Mouse (Mus musculus): ENCODE measurements around the gene Slc6a17. TPM values are rescaled to one million over a fixed set of nuclear protein-coding genes. Genes with fewer than 3 reads are reported as not detected.

Slc6a17 gene
- polyA plus RNA-seq, 1 experiment, result 0.42 TPM

DNA sequence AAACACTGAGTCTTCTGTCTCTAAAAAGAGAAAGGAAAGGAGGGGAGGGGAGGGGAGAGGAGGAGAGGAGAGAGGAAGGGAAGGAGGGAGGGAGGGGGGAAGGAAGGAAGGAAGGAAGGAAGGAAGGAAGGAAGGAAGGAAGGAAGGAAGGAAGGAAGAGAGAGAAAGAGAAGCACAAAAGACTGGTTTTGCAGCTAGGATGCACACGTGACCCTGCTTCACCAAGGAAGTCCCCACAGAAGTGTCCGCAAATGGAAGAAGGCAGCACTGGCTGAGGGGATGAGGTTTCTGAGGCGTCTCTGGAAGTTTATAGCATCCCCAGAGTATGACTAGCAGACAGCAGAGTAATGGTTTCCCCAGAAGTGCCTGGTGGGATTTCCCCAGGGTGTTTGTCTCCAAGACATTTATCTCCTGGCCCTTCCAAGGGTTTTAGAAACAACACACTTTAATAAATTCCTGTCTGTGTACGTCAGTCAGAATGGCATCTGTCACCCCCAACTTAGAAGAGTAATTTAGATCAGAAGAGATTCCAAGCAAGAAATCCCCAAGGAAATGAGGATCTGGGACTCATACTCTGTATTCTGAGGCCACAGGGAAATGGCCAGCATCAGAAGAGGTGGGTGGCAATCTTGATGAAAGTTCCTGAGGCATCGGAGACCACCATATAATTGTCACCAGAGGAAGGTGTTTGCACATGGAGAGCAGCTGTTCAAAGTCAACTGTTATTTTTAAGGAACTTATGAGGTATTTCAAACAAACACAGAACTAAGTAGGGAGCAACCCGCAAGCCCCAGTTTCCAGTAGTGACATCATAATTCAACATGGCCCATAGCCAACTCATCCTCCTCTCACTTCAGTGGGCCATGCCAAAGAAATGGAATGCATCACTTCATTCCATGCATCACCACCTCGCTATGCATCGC, 25.6 kb upstream of the Slc6a17 start:
- H3K27me3 ChIP-seq (ENCODE audit: control insufficient read depth, insufficient read depth, low read length, poor library complexity, severe bottlenecking), result no peaks in the 10 kb centered on the region
- no peak overlapping the region for H3K27ac ChIP-seq (ENCODE audit: insufficient read depth, low read length)
- H3K4me1 ChIP-seq (ENCODE audit: control insufficient read depth, insufficient read depth, low read length), result no peaks in the 10 kb centered on the region
- H3K9ac ChIP-seq (ENCODE audit: low read depth, poor library complexity, severe bottlenecking), result no peak overlapping the region
- no peak for TF ChIP-seq POLR2A (IDR thresholded peaks at IDR 0.05; ENCODE audit: insufficient read depth, low read length)
- no peaks in the 10 kb centered on the region for H3K36me3 ChIP-seq (ENCODE audit: control insufficient read depth, insufficient read depth, low read length, poor library complexity, severe bottlenecking)
- no peak overlapping the region for H3K4me3 ChIP-seq (ENCODE audit: low read depth, low read length)
- H3K9me3 ChIP-seq (replicated peaks; ENCODE audit: control insufficient read depth, insufficient read depth, low read length, poor library complexity, severe bottlenecking), result no peaks in the 10 kb centered on the region

DNA sequence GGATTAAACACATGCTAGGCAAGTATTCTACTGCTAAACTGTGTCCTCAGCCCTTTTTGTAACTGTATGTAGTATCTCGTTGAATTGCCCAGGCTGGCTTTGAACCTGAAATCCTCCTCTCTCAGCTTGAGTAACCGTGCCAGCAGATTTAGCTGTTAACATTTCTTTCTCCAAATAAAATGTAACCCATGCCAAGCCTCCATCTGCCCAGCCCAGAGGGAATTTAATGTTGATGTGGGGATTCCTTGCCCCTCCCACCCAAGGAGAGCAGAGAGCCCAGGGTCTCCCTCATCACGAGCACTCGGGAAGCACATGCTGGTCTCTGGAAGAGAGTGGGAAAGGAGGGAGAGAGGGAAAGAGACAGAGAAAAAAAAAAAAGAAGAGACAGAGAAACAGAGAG, 24.8 kb upstream of the Slc6a17 start:
- H3K4me3 ChIP-seq (ENCODE audit: low read depth, low read length), result no peak overlapping the region
- no peaks in the 10 kb centered on the region for H3K27me3 ChIP-seq (ENCODE audit: control insufficient read depth, insufficient read depth, low read length, poor library complexity, severe bottlenecking)
- TF ChIP-seq EP300 (IDR thresholded peaks at IDR 0.05; ENCODE audit: insufficient read depth, low read depth, low read length) (no peak), CTCF (IDR thresholded peaks at IDR 0.05; ENCODE audit: low read depth, low read length) (no peak), POLR2A (IDR thresholded peaks at IDR 0.05; ENCODE audit: insufficient read depth, low read length) (no peak)
- H3K36me3 ChIP-seq (ENCODE audit: control insufficient read depth, insufficient read depth, low read length, poor library complexity, severe bottlenecking), result no peaks in the 10 kb centered on the region
- H3K4me1 ChIP-seq (ENCODE audit: control insufficient read depth, insufficient read depth, low read length), result no peaks in the 10 kb centered on the region
- no peaks in the 10 kb centered on the region for H3K9me3 ChIP-seq (replicated peaks; ENCODE audit: control insufficient read depth, insufficient read depth, low read length, poor library complexity, severe bottlenecking)
- no peak overlapping the region for H3K27ac ChIP-seq (ENCODE audit: insufficient read depth, low read length)
- H3K9ac ChIP-seq (ENCODE audit: low read depth, poor library complexity, severe bottlenecking), result no peak overlapping the region

DNA sequence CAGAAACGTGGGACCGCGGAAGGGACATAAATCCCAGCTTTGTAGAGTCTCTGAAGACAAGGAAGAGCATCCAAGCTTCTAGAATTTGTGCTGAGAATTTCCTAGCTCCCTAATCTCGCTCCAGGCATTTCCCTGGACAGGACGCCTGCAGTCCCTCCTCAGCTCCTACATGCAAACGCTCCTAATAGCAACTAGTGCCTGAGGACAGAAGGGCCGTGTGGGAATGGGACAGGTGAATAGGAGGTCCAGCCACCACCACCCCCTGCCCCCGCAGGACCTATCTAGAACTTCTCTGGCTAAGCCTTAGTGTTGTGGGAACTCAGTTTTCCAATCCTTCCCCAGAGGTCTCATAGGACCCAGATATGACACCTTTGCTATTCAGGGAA, 19.7 kb upstream of the Slc6a17 start:
- H3K27me3 ChIP-seq (ENCODE audit: control insufficient read depth, insufficient read depth, low read length, poor library complexity, severe bottlenecking), result no peaks in the 10 kb centered on the region
- no peak overlapping the region for H3K27ac ChIP-seq (ENCODE audit: insufficient read depth, low read length)
- no peaks in the 10 kb centered on the region for H3K4me1 ChIP-seq (ENCODE audit: control insufficient read depth, insufficient read depth, low read length)
- no peak overlapping the region for H3K4me3 ChIP-seq (ENCODE audit: low read depth, low read length)
- no peaks in the 10 kb centered on the region for H3K9me3 ChIP-seq (replicated peaks; ENCODE audit: control insufficient read depth, insufficient read depth, low read length, poor library complexity, severe bottlenecking)
- TF ChIP-seq EP300 (IDR thresholded peaks at IDR 0.05; ENCODE audit: insufficient read depth, low read depth, low read length) (no peak), CTCF (IDR thresholded peaks at IDR 0.05; ENCODE audit: low read depth, low read length) (no peak), POLR2A (IDR thresholded peaks at IDR 0.05; ENCODE audit: insufficient read depth, low read length) (no peak)
- H3K36me3 ChIP-seq (ENCODE audit: control insufficient read depth, insufficient read depth, low read length, poor library complexity, severe bottlenecking), result no peaks in the 10 kb centered on the region
- no peak overlapping the region for H3K9ac ChIP-seq (ENCODE audit: low read depth, poor library complexity, severe bottlenecking)

DNA sequence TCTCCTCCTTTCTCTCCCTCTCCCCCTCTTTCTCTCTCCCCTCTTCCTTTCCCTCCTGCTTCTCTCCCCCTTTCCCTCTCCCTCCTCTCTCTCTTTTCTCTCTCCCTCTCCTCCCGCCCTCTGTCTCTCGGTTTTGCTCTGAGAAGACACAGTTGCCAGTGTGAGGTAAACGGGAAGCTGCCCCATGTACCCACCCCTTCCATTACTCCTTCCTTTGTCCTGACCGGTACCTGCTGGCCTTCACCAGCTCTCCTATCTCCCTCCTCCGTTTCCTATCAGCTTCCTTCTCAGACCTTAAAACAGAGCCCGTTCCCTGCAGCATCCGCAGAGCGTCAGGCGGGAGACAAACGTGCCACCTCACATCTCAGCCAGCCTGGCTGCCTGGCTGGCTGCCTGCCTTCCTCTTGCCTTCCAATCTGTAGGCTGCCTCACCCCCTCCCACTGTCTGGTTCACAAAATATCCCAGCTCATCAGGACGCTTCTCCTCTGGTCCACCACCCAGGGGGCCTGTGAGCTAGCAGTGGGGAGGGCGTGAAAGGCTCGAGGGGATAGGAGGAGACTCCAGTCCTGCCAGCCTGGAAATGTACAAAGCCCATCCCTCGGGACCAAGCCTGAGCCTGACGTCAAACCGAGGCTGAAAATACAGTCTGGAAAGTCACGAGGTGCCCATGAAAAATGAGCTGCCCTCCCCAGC, 19.1 kb upstream of the Slc6a17 start:
- TF ChIP-seq EP300 (IDR thresholded peaks at IDR 0.05; ENCODE audit: insufficient read depth, low read depth, low read length) (no peak), POLR2A (IDR thresholded peaks at IDR 0.05; ENCODE audit: insufficient read depth, low read length) (no peak), CTCF (IDR thresholded peaks at IDR 0.05; ENCODE audit: low read depth, low read length) (no peak)
- Histone ChIP-seq H3K4me1 (ENCODE audit: control insufficient read depth, insufficient read depth, low read length) (no peaks in the 10 kb centered on the region), H3K27me3 (ENCODE audit: control insufficient read depth, insufficient read depth, low read length, poor library complexity, severe bottlenecking) (no peaks in the 10 kb centered on the region), H3K9ac (ENCODE audit: low read depth, poor library complexity, severe bottlenecking) (no peak overlapping the region), H3K27ac (ENCODE audit: insufficient read depth, low read length) (no peak overlapping the region), H3K4me3 (ENCODE audit: low read depth, low read length) (no peak overlapping the region), H3K9me3 (replicated peaks; ENCODE audit: control insufficient read depth, insufficient read depth, low read length, poor library complexity, severe bottlenecking) (no peaks in the 10 kb centered on the region), H3K36me3 (ENCODE audit: control insufficient read depth, insufficient read depth, low read length, poor library complexity, severe bottlenecking) (no peaks in the 10 kb centered on the region)

DNA sequence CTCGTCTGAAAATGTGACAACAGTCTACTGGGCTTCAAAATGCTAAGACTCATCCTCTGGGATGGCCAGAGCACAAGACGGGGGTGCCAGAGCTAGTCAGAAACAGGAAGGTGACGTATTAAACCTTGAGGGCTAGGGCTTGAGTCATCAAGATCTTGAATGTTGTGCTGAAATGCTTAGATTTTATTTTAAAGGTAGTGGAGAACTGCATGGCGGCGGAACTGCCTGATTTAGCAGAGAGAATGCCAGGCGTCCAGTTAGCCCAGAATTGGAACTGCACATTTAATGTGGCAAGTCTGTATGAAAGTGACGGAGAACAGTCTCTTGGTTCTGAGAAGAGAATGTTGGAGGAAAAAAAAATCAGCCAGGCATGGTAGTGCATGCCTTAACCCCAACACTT, 17.1 kb upstream of the Slc6a17 start:
- no peaks in the 10 kb centered on the region for H3K9me3 ChIP-seq (replicated peaks; ENCODE audit: control insufficient read depth, insufficient read depth, low read length, poor library complexity, severe bottlenecking)
- no peaks in the 10 kb centered on the region for H3K27me3 ChIP-seq (ENCODE audit: control insufficient read depth, insufficient read depth, low read length, poor library complexity, severe bottlenecking)
- TF ChIP-seq POLR2A (IDR thresholded peaks at IDR 0.05; ENCODE audit: insufficient read depth, low read length), result no peak
- TF ChIP-seq EP300 (IDR thresholded peaks at IDR 0.05; ENCODE audit: insufficient read depth, low read depth, low read length), result no peak
- TF ChIP-seq CTCF (IDR thresholded peaks at IDR 0.05; ENCODE audit: low read depth, low read length), result no peak

DNA sequence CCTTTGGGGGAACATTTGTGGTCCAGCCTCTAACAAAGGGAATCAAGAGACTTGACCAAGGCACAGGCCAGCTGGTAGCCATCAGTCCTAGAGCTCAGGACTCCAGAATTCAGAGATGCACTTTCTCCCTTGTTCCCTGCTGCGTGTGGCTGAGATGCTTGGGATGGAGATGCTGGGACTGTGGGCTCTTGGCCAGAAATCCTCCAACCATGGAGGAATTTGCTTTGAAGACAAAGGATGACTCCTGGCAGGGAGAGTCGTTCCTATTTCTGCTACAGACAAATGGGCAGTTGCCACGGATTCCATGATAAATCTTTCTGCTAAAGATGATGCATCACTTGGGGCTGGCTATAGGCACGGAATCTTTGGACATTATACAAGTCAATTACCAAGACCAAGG, 15.7 kb upstream of the Slc6a17 start:
- no peaks in the 10 kb centered on the region for H3K36me3 ChIP-seq (ENCODE audit: control insufficient read depth, insufficient read depth, low read length, poor library complexity, severe bottlenecking)
- H3K4me3 ChIP-seq (ENCODE audit: low read depth, low read length), result no peak overlapping the region
- H3K4me1 ChIP-seq (ENCODE audit: control insufficient read depth, insufficient read depth, low read length), result no peaks in the 10 kb centered on the region
- H3K27me3 ChIP-seq (ENCODE audit: control insufficient read depth, insufficient read depth, low read length, poor library complexity, severe bottlenecking), result no peaks in the 10 kb centered on the region
- H3K9me3 ChIP-seq (replicated peaks; ENCODE audit: control insufficient read depth, insufficient read depth, low read length, poor library complexity, severe bottlenecking), result no peaks in the 10 kb centered on the region
- H3K9ac ChIP-seq (ENCODE audit: low read depth, poor library complexity, severe bottlenecking), result no peak overlapping the region
- no peak overlapping the region for H3K27ac ChIP-seq (ENCODE audit: insufficient read depth, low read length)
- TF ChIP-seq POLR2A (IDR thresholded peaks at IDR 0.05; ENCODE audit: insufficient read depth, low read length) (no peak), EP300 (IDR thresholded peaks at IDR 0.05; ENCODE audit: insufficient read depth, low read depth, low read length) (no peak), CTCF (IDR thresholded peaks at IDR 0.05; ENCODE audit: low read depth, low read length) (no peak)

More for the DNA sequence above, 17.1 kb upstream of the Slc6a17 start:
- Histone ChIP-seq H3K9ac (ENCODE audit: low read depth, poor library complexity, severe bottlenecking) (no peak overlapping the region), H3K27ac (ENCODE audit: insufficient read depth, low read length) (no peak overlapping the region), H3K4me3 (ENCODE audit: low read depth, low read length) (no peak overlapping the region), H3K4me1 (ENCODE audit: control insufficient read depth, insufficient read depth, low read length) (no peaks in the 10 kb centered on the region), H3K36me3 (ENCODE audit: control insufficient read depth, insufficient read depth, low read length, poor library complexity, severe bottlenecking) (no peaks in the 10 kb centered on the region)
